Mouse (Mus musculus) lung, postnatal 36 days (tissue): Measurements from ENCODE around the gene Ilkap.

Experiments
- DNase-seq: peaks from one replicate; pipeline ENCODE4 v3.0.0; 2022; ENCODE audit warnings: mixed read lengths

The Ilkap gene

DNA sequence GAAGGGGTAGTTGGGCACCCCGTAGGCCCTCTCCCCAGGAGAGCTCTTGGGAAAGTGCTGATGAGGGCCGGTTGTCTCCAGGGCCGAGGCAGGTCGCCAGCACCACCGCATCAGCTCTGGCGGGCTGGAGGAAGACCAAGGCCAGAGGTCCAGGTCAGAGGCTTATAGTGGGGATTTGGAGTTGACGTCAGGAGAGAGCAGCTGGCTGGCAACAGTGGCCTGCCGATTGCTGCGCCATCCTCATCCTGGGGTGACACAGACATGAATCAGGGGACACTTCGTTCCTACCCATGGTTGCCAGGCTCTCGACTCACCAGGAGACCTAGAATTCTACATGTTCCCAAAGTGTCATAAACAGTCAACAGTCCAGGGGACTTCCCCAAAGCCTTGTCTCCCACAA is 42.5 kb downstream of the Ilkap start:
- no peak for DNase-seq

DNA sequence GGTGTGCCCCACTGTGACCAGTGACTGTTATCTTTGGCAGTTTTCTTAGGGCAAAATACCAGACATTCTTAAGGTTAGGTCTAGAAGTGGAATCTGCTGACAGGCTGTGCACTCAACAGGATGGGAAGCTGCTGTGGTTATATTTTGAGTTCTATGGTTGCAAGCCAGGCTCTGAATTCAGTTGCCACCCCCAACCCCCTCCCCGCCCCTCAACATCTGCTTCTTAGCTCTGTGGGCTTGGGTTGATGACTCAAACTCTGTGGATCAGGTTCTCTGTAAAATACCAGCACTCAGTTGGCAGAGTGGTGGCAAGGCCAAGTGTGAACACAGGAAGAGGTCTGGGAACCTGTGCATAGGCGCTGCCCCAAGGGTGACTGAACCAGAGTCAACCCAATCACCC is 46.3 kb downstream of the Ilkap start:
- no peak for DNase-seq

DNA sequence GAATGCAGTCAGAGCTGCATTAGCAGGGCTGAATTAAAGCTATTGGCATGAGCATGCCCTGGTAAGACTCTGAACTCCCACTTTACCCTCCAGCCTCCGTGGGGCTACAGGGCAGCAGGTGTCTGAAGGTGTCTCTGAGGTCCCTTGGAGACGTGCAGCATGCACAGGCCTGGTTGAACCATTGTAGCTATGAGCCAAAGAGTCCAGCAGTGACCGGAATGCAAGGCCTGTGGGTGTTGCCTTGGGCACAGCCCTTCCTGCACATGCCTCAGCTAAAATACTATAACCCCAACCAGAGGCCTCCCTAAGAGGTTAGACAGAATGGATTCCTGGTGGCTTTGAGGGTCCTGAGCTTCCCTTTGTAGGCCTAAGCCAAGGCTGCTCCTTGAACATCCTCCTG is 47.4 kb downstream of the Ilkap start:
- no peak for DNase-seq

DNA sequence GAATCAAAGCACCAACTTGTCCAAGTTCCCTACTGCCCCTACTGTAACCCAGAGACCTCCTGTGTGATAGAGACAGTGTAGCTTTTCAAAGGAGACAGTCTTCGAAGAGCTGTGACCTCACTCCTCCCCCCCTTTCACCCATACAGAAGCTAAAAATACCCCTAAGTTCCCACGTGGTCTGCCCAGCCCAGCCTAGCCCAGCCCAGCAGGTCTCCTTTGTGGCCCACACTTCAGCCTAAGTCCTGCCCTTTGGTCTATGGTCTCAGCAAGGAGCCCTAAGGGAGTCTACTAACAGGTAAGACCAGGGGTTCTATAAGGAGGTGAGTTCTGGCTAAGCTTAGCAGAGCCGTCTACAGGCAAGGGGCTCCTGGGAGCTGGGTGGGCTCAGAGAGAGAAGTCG is 47.8 kb downstream of the Ilkap start, which contains the start of gene Klhl30:
TSS of gene Klhl30 (plus strand) at position 176 of the 400 bp plus-strand sequence.
- no peak for DNase-seq

DNA sequence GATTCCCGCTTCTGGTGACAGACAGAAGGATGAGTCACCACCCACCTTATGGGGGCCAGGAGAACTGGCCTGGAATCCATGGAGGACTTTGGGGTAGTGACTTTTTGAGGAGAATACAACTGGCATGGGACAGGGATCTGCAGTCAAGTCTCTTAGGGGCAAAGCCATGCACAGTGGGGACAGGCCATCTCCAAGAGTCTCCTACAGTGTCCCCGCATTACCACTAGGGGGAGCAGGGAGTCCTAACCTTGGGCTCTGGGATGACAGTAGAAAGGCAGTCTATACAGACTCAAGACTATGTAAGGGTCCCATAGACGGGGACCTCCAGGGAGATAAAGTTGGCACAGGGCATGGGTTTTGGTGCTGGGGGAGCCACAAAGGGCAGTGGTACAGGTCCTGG is 51.7 kb downstream of the Ilkap start:
- DNase-seq: peak; percentile 76

DNA sequence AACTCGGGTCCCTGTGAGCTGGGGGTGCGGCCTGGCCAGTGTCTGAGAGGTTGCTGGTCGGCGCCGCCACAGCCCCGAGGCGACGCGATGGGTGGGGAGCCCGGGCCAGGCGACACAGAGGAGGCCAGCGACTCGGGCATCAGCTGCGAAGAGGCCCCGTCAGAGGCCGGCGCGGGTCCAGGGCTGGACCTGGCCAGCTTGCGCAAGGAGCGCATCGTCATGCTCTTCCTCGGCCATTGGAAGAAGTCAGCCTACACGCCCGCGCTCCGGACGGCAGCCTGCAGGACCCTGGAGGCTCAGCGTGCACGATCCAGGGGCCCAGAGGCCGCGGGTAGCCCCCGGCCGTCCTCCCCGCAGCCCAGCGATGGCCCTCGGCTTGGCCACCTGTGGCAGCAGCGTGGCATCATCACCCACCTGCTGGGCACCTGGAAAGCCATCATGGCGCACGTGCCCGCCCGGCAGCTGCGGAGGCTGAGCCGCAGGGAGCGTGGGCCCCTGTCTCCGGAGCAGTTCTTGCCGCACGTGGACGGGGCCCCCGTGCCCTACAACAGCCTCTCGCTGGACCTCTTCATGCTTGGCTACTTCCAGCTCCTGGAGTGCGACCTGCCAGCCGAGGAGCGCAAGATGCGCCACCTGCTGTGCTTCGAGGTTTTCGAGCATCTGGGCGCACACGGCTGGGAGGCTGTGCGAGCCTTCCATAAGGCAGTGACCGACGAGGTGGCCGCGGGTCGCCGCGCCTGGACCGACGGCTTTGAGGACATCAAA is 53.5 kb downstream of the Ilkap start:
- DNase-seq: no peak

DNA sequence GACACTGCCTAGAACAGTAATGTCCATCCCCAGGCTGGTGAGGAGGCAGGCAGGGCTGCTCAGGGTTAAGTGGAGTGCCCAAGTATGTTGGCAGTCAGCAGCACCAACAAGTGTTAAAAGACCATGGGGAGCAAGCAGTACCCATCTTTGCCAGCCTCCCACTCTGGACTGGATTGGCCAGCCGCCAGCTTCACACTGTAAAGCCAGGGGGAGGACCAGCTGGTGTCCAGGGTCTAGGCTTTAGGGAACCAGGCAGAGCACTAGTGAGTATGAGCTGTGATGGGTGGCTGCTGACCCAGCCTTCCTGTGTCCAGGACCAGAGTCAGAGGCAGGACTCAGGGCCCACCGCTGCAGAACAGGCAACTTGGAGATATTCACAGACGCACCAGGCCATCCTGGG is 54.6 kb downstream of the Ilkap start:
- no peak for DNase-seq

DNA sequence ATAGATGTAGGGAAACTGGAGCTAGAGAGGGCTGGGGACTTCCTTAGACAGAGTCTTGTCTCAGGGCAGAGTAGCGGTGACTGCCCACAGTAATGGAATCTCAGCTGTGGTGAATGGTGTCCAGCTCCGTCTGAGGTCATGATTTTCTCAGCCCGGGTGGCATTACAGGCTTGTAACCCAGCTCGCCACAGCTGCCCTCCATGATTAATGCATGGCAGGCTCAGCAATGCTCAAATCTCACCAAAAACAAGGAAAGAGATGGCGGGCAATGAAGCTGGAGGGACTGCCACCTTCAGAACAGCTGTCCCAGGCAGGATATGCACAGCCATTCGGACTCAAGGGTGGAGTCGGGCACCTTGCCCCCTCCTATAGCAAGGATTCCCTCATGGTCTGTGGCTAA is 61.3 kb downstream of the Ilkap start:
- no peak for DNase-seq

DNA sequence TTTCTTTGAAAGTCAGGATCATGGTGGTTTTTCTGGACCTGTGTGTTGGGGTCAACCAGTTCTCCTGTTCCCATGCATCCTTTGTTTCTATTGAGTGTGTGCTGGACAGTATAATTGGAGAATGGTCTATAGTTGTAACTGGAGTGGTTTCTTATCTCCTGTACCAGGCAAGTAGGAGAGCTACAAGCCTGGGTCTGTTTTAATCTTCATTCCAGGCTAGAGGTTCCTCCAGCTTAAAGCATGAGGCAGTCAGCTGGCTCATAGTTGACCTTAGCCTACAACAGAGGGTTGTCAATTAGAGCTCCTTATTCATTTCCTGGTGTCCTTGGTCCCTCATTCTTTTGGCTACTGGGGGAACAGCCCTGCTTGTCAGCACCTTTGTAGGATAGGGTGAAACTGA is 65.0 kb downstream of the Ilkap start:
- no peak for DNase-seq

DNA sequence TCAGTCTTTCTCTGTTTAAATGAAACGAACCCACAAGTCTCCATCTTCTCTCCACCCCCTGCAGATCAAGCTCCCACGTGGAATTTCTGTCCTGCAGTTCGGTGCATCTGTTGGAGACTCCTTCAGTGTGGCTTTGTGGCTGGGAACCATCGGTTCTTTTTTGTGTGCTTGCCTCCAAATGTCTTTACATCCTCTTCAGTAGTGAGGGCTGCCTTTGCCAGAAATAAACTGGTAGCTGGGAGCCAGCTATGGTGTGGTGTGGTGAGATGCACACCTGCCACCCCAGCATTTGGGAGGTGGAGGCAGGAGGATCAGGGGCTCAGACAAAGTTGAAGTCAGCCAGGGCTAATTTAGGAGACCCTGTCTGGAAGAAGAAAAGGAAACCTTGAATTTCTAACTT is 66.5 kb downstream of the Ilkap start:
- DNase-seq: no peak

DNA sequence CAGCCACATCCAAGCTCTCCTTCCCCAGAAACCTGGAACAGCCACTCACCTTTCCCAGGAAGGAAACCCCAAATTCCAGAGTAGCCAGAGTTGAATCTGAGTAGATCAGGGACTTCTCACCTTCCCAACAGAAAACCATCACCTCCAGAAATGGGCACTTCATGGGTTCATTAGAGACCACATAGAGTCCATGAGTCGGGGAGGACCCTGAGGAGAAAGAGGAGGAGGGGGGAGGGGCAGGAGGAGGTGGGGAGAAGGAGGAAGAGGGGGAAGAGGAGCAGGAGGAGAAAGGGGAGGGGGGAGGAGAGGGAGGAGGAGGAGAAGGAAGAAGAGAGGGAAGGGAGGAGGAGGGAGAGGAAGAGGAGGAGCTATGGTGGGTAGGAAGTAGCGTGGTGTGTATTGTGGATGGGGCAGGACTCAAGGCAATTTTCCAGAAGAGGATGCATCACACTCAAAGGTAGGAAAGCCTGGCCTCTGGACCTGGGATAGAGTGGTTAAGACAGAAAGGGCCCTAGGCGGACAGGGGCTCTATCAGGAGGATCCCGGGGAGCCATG is 73.0 kb downstream of the Ilkap start:
- DNase-seq: no peak

DNA sequence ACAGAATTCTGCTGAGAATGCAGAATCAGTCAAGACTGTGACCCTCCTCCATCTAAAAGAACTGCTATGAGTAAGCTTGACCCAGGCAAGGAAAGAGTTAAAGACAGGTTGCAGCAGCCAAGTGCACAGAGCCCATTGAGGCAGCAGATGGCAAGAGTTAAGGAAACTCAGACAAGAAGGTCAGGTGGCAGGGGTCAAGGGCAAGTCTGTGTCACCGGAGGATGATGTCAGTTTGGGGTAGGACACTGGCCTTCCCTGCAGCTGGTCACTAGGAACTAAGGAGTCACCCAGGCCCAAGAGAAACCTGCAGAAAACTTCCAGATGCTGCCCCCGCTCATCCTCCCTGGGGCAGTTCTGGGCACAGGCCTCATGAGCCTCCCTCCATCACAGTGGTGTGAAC is 74.0 kb downstream of the Ilkap start:
- DNase-seq: no peak
